Mouse (Mus musculus): ENCODE results near the gene Gm12887. TPM values are rescaled to one million over a fixed set of nuclear protein-coding genes. Genes with fewer than 3 reads are reported as not detected.

Gm12887 gene
- total RNA-seq (2017) = not detected in 3 replicates

DNA sequence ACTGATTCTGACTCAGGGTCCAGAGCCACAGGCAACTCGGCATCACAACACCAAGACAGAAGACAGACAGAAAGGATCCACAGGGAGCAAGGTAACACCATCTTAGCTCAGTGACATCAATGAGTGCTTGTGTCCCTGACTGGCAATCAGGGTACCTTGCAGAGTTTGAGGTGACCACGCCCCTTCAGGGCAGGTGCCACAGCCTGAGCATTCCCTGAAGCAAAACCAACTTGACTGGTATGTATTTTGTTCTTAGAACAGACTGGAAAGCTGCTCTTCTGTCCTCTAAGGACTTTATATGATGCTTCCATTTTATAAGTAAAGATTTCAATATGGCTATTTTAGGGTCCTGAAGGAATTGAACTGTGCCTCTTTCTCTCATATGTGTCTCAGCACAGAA, at the start of gene Gm12887:
Gene Gm12887 (minus strand): TSS at position 101 of the 400 bp plus-strand sequence.
- no peak for ATAC-seq (replicated peaks; ENCODE audit: insufficient number of reproducible peaks, low FRiP score, low TSS enrichment, poor library complexity, severe bottlenecking)

DNA sequence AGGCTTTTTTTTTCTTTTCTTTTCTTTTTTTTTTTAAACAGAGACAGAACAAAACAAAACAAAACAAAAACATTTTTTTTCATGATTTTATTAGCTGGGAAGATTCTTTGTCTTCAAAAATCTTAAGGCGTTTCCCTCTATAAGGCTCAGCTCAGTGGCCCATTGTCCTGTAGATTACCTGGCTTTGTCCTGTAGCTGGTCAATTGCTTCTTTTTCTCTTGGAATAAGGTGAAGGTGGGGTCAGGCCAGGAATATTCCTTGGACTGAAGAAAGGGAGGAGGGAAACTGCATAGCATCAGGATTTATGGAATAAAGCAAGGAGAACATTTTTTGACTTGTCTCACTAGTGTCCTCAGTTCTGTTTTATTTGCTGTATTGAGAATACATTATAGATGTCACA, 35.1 kb upstream of the Gm12887 start:
- ATAC-seq (replicated peaks; ENCODE audit: insufficient number of reproducible peaks, low FRiP score, low TSS enrichment, poor library complexity, severe bottlenecking) = no peak

Other genes starting within 250 kb of the Gm12887 start
- not detected in 3 replicates for gene Gm12886, start 199.0 kb downstream of the Gm12887 start, total RNA-seq (2017)